Mouse (Mus musculus): ENCODE results near the gene Sh3gl1.

The Sh3gl1 gene

DNA sequence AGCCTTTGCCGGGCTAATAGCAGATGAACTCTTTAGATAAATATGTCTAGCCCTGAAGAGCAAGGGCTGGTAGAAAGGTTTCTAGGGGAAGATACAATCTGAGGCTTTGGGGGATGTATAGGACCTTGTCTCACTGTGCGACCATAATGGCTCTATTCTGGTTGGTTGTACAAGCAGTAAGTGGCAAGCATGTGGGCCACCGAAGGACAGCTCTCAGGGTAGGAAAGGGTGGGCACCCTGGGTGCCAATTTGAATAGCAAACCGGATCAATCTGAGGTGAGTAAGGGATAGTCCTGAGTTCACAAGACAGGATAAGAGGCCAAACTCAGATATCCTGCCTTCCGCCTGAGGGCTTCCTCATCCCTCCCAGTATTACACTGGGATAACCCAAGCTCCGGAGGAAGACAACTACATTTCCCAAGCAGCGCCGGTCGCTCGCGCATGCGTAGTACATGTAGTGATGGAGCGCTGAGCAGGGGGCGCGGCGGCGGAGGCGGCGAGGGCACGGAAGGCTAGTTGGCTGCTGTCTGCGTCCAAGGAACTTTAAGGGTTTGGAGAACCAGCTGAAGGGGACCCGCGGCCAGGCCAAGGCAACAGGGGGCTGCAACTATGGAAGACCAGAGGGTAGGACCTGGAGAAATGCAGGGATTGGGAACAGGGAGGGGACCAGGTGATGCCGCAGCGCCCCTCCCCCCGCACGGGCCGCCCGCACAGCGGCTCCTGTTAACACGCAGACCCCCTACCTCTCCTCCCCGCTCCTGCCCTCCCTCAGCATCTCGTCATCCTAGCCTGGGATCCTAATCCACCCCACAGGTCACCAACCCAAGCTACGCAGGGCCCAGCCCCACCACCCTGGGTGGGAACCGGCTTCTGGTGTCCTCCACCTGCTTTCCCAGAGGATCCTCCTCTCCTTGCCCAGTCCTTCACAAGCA lies 50.1 kb downstream of the Sh3gl1 start, which contains the start of gene Fsd1:
TSS of gene Fsd1 (plus strand) at position 480 of the 932 bp plus-strand sequence.
- peak; percentile 76 to 83 for DNase-seq

DNA sequence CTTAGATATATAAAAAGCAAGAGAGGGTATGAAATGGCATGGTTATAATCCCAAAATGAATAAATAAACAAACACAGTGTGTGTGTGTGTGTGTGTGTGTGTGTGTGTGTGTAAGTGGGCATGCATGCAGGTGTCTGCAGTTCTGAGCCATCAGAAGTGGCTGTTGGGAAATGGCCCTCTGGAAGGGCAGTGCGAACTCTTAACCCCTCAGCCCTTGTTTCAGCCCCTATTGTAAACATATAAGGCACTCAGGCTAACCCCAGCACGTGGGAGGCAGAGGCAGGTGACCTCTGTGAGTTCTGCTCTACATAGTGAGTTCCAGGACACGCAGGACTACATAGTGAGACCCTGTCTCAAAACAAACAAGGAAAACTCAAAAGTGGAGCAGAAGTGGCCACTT lies 59.1 kb downstream of the Sh3gl1 start:
- DNase-seq = no peak

DNA sequence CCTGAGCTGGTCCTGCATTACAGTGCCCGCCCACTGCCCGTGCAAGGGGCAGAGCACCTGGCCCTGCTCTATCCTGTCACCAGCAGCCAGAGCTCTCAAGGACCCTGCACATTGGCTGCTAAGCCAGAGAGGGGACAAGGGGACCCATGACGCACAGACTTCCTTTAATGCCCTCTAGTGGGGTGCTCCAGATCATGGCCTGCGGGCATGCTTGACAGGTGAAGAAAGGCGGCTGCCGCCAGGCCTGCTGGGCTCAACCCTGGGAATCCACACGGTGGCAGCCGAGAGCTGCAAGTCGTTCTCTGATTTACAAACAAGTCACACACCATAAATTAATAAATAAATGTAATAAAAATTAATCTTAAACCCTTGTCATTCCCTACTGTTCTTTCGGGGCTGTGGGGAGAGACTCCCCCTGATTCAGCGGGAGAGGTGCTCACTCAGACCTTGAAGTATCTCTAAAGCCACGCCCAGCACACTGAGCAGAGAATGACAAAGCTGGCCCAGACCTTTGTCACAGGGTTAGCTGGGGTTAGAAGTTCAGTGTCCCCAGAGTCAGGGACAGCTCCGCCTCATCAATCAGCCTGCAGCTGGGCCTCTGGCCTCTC lies 60.1 kb downstream of the Sh3gl1 start:
- DNase-seq = peak; percentile 89 to 91

DNA sequence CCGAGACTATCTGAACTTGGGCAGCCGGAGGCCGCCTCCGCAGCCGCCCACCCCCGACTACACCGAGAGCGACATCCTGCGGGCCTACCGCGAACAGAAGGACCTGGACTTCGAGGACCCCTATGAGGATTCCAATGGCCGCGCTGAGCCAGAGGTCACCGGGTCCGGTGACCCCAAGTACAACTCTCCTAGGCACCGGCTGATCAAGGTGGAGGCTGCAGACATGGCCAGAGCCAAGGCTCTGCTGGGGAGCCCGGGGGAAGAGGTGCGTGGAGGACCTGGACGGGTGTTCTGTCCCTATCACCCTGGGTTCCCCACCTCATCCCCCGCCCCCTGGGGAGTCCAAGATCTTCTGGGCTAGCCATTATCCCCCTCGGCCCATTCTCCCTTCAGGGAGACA lies 65.0 kb downstream of the Sh3gl1 start:
- DNase-seq = peak in 1 of 2 experiments; percentile 17

DNA sequence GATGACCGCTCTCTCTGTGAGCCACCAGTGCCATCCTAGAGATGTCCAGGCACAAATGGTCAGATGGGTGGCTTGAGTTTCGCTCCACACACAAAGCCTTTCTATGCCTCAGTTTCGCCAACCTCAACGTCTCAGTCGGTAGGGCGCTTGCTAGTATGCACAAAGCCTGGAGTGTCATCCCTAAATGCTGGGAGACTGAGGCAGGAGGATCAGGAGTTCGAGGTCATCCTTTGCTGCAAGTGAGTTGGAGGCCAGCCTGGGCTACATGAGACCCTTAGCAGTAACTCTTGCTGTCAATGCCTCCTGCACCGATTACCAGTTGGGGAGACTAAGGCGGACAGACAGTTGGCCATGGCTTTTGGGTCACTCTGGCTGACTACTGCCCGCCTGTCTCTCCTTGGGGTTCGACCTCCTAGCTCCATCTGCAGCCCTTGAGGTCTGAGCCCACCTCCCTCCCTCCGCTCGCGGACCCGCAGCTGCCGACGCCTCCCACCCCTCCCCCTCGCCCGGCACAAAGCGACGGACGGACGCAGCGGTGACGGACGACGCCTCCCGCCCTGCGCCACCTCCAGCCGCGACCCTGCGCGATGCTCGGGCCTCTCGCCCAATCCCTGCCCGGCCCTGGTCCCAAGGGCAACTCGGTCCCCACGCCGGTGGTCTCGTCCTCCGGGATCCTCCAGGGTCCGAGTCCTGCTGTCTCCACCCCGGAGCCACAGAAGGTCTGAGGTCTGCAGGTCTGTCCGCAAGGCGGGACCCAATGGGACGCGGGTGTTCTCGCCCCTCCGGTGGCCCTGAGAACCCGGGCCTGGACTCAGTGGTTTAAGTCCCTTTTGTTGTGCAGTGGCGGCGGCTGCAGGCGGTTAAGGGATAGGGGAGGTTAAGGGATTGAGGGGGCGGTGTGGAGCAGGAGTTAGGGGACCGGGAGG lies 66.2 kb downstream of the Sh3gl1 start, which contains the start of gene Shd:
TSS of gene Shd (plus strand) at position 502 of the 926 bp plus-strand sequence.
- DNase-seq = peak; percentile 72 to 81

DNA sequence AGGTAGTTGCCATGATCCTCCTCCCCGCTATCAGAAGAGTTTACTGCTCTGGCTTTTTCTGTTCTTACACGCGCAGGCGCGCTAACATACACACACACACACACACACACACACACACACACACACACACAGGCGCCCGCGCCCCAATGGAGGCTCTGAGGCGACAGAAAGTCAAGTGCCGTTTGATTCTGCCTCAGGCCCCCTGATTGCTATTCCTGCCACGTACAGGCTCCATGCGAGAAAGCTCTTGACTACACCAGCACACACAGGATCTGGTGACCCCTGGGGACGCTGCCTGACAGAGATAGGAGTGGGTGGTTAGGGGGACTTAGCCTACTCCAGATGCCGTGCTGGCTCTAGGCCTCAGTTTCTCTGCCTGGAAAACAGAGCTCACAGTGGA lies 66.9 kb downstream of the Sh3gl1 start:
- DNase-seq = peak; percentile 72 to 80

DNA sequence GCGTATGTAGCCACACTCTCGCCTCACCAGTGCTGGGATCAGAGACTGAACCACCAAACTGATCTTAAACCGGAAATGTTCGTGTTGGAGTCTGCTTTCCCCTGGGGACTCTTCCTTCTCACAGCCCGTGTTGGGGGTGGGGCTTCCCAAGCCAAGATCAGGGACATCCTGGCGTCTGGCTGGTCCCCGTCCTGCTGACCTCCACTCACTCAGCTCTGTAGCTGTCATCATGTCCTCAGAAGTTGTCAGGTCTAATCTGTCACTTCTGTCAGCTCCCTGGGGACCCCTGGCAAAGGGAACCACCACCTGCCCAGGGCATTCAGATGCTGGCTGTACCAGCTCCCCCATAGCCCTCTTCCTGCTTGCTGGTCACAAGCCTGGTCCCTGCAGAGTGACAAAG lies 68.2 kb downstream of the Sh3gl1 start:
- peak; percentile 42 to 61 for DNase-seq

DNA sequence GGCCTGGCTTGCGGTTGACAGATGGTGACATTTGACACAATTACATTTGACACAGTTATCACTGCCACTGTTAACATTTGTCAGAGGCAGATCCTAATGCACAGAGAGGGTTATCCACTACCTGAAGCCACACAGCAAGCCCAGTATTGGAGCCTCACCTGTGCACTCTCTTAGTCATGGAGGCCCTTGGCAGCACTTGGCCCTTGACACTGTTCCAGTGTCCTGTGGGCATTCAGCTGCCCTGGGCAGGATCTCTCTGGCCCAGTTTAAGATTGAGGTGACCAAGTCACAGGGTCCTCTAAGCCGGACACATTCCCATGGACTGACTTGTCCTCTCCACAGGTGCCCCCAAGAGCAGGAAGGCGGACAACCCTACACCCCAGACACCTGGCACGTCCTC lies 69.2 kb downstream of the Sh3gl1 start:
- no peak for DNase-seq
